Mouse (Mus musculus): Measurements from ENCODE around the gene Ndufaf3.

GRCm38 (mm10) chr9:108546875-108547274, 20.4 kb downstream of the Ndufaf3 start:
- TF ChIP-seq TAL1 (conservative IDR thresholded peaks at IDR 0.05; ENCODE audit: low read depth, low read length) (no peak), GATA1 (IDR thresholded peaks at IDR 0.05; ENCODE audit: borderline replicate concordance, low read length) (no peak), CTCF (IDR thresholded peaks at IDR 0.05; ENCODE audit: low read depth, low read length) (no peak), POLR2AphosphoS5 (IDR thresholded peaks at IDR 0.05; ENCODE audit: insufficient replicate concordance, low read depth, low read length) (no peak), GATA2 (IDR thresholded peaks at IDR 0.05; ENCODE audit: borderline replicate concordance, low read depth, low read length) (no peak)
